Mouse (Mus musculus) spleen, postnatal 14 days (tissue): Measurements from ENCODE around the gene Gm17545.

Experiments used
- DNase-seq, 2 experiments: peaks; one replicate each; pipeline ENCODE4 v3.0.0; 2021 to 2022; ENCODE audit warnings: low spot score in 2 of 2

Gene Gm17545

GRCm38 (mm10) chr9:22494203-22494807 is 40.2 kb downstream of the Gm17545 start:
- no peak for DNase-seq

DNA sequence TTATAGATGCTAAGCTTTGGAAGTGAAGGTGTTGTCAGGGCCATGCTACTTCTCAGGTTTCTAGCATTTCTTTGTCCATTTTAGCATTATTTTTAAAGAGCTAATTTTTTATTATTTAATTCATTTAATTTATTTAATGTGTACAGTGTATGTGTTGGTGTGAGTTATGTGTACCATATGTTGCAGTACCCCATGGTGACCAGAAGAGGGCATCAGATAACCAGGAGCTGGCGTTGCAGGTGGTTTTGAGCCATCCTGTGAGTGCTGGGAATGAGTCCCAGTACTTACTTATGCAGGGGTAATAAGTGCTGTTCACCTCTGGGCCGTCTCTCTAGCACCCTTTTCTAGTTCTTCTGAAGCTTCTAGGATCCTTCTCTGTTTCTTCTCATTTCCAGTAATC is 41.0 kb downstream of the Gm17545 start:
- DNase-seq = no peak

DNA sequence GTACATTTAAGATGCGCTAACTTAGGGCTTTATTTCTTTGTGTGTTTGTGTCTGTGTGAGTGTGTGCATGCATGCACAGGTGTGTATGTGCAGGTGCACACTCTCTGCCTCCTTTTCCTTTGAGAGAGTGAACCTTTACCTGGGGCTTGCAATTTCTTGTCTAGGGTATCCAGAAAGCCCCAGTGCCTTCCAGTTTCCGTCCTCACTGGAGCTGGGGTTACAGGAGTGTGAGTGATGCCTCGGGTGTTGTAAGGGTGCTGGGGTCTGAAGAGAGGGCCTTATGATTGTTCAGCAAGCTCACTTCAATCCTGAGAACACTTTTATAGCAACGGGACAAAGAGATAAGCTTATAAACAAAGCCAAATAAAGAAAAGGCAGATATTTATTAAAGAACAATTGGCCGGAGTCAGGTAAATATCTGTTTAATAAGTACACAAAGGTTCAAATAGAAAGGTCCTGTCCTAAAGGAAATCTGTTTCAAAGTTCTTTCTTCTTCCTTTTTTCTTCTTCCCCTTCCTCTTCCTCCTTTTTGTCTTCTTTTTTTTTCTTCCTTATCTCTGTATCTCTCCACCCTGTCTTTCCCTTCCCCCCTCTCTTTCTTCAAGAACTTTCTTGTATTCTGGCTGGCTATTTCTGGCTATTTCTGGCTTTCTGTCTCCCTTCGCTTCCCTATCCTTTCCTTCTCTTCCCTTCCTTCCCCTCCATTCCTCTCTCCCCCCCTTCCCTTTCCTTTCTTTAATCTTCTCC is 43.1 kb downstream of the Gm17545 start:
- DNase-seq = no peak

DNA sequence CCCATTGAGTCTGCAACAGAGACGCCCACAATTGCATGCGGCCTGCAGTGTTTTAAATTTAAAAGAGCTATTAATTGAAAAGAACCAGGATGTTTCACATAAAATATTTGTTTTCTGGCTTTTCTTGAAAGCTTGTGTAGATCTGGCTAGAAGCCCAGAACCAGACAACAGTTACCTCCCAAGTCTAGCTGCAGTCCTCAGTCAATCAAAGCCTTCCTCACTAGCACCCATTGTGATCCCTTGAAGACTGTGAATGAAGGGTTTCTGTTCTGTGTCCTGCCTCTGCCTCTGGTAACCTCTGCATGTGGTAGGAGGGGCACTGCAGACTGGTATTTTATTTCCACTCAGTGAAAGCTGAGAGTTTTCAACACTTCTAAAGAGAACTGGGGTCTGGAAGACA is 48.9 kb downstream of the Gm17545 start:
- no peak for DNase-seq

- no peak for DNase-seq
Measured at GRCm38 (mm10) chr9:22503581-22503980, 49.5 kb downstream of the Gm17545 start.

GRCm38 (mm10) chr9:22505574-22505973 is 51.5 kb downstream of the Gm17545 start:
- DNase-seq = no peak
